Mouse (Mus musculus) liver, adult (tissue): ENCODE results near the gene Kif5c.

Experiments
- GATA4 ChIP-seq: IDR thresholded peaks from 2 replicates; pipeline ENCODE4 v1.6.1; 2014; ENCODE audit warnings: mild to moderate bottlenecking, low read length; ENCODE audit not compliant: insufficient replicate concordance

The Kif5c gene

GRCm38 (mm10) chr2:49600021-49600681 is 18.9 kb upstream of the Kif5c start:
- TF ChIP-seq GATA4, result no peak

GRCm38 (mm10) chr2:49602791-49603349 is 16.2 kb upstream of the Kif5c start:
- no peak for TF ChIP-seq GATA4

GRCm38 (mm10) chr2:49609611-49610010 is 9.5 kb upstream of the Kif5c start:
- no peak for TF ChIP-seq GATA4

GRCm38 (mm10) chr2:49616765-49617164 is 2.3 kb upstream of the Kif5c start:
- no peak for TF ChIP-seq GATA4

- TF ChIP-seq GATA4, result no peak
Observed at GRCm38 (mm10) chr2:49619719-49620522, 823 bp downstream of the Kif5c start.

- no peak for TF ChIP-seq GATA4
Observed at GRCm38 (mm10) chr2:49620626-49621117, 1.6 kb downstream of the Kif5c start.

GRCm38 (mm10) chr2:49621234-49621633 is 2.1 kb downstream of the Kif5c start:
- TF ChIP-seq GATA4, result no peak

- TF ChIP-seq GATA4, result no peak
Observed at GRCm38 (mm10) chr2:49625581-49625980, 6.5 kb downstream of the Kif5c start.

- no peak for TF ChIP-seq GATA4
Observed at GRCm38 (mm10) chr2:49627611-49628010, 8.5 kb downstream of the Kif5c start.

GRCm38 (mm10) chr2:49628094-49628705 is 9.1 kb downstream of the Kif5c start:
- no peak for TF ChIP-seq GATA4

- TF ChIP-seq GATA4, result no peak
Observed at GRCm38 (mm10) chr2:49629181-49629580, 10.1 kb downstream of the Kif5c start.

- no peak for TF ChIP-seq GATA4
Observed at GRCm38 (mm10) chr2:49630636-49631035, 11.5 kb downstream of the Kif5c start.

GRCm38 (mm10) chr2:49633231-49633630 is 14.1 kb downstream of the Kif5c start:
- no peak for TF ChIP-seq GATA4

GRCm38 (mm10) chr2:49642761-49643160 is 23.7 kb downstream of the Kif5c start:
- no peak for TF ChIP-seq GATA4

GRCm38 (mm10) chr2:49643756-49644155 is 24.7 kb downstream of the Kif5c start:
- TF ChIP-seq GATA4, result no peak
